Mouse (Mus musculus): ENCODE measurements at regions not wholly inside any gene's neighbourhood (a gene's known extent, or its start where the extent isn't known, plus 50 kb on each side); places are given as distances from the start of the nearest gene placed in this dataset.

- Histone ChIP-seq H3K9me3 (replicated peaks) (no peaks in the 10 kb centered on the region), H3K27ac (no peak overlapping the region), H3K36me3 (no peaks in the 10 kb centered on the region), H3K9ac (no peak overlapping the region), H3K4me3 (replicated peaks) (no peak overlapping the region), H3K4me2 (no peak overlapping the region), H3K4me1 (no peaks in the 10 kb centered on the region), H3K27me3 (no peaks in the 10 kb centered on the region)
- WGBS, result 61% methylated on average over 2 of the region's 2 CpGs
- no peak for ATAC-seq (replicated peaks; ENCODE audit: low FRiP score)
Measured at GRCm38 (mm10) chr5:12856869-12857268, 268.3 kb upstream of the Sema3a start.

DNA sequence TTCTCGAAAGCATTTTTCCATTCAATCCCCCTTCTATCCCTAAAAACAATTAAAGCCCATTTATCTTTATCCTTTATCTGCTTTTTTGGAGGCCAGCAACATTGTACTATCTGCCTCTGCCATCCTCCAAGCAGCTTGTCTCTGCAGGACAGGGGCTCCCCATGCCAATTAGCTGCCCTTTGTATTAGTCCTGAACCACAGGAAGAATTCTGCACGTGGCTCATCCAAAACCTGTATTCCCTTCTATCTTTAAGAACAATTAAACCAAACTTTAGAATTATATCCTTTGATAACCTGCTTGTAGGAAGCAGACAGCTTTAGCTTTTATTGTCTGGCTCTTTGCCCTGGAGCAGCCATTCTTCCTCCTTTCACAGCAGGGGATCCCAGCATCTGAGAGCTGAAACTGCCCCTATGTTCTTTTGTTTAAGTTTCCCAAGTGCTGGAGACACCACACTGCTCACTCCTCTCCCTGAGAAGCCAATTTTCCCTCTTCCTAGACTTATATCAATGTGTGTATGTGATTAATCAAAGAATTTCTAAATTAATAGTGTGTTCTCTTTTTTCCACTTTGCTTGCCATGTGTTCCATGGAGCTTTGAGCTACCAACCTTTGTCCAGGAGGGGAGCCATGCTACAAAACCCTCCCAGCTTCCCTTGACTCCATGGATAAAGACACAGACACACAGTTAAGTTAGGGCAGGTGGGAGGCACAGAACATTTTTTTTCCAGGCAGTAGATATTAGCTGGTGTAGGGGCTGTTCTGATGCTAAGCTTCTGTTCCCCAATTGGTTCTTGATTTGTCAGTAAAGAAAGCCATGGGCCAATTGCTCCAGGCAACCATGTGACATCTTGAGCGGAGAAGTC, 256.6 kb upstream of the Sema3a start:
- Histone ChIP-seq H3K4me1 (no peaks in the 10 kb centered on the region), H3K36me3 (no peaks in the 10 kb centered on the region), H3K9me3 (replicated peaks) (no peaks in the 10 kb centered on the region), H3K9ac (no peak overlapping the region), H3K4me3 (replicated peaks) (no peak overlapping the region), H3K4me2 (no peak overlapping the region), H3K27ac (no peak overlapping the region), H3K27me3 (no peaks in the 10 kb centered on the region)
- ATAC-seq (replicated peaks; ENCODE audit: low FRiP score), result no peak
- 57% methylated on average over 3 of the region's 3 CpGs for WGBS

- H3K9me3 ChIP-seq (replicated peaks), result no peaks in the 10 kb centered on the region
- H3K36me3 ChIP-seq, result no peaks in the 10 kb centered on the region
- no peaks in the 10 kb centered on the region for H3K4me1 ChIP-seq
- H3K27me3 ChIP-seq, result no peaks in the 10 kb centered on the region
- no peak for ATAC-seq (replicated peaks; ENCODE audit: low FRiP score)
- no peak overlapping the region for H3K4me3 ChIP-seq (replicated peaks)
- no peak overlapping the region for H3K27ac ChIP-seq
- H3K4me2 ChIP-seq, result no peak overlapping the region
- no peak overlapping the region for H3K9ac ChIP-seq
- 90% methylated on average over 3 of the region's 3 CpGs for WGBS
Measured at GRCm38 (mm10) chr5:12872888-12873287, 252.3 kb upstream of the Sema3a start.

DNA sequence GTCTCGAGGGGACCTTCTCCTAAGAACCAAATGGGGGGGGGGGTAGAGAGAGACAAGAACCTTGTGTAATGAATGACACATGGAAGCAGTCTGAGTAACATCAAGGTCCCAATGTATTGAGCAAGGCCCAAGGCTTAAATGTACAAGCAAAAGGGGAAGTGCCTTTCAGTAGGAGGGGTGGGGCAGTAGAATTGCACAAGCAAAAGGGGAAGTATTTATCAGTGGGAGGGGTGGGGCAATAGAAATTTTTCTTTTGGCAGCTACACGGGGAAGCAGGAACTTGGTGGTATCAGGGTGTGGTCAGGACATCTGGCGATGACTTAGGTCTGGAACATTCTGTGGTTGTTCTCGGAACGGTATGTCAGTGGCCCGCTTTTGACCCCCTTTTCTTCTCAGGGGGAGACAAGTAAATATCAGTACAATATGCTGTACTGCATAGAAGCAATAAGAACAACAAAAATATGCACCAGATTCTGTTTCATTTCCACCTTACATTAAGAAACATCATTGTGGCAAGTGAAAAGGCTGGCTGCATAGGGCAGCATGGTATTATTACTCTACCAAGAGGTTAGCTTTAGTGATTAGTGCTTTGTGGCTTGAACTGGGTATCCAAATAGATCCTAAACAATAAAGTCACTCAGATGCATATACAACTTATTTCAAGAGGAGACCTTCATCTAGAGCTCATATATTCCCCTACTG, 247.5 kb upstream of the Sema3a start:
- Histone ChIP-seq H3K4me2 (no peak overlapping the region), H3K4me1 (no peaks in the 10 kb centered on the region), H3K27ac (no peak overlapping the region), H3K27me3 (no peaks in the 10 kb centered on the region), H3K9ac (no peak overlapping the region), H3K4me3 (replicated peaks) (no peak overlapping the region), H3K36me3 (no peaks in the 10 kb centered on the region), H3K9me3 (replicated peaks) (no peaks in the 10 kb centered on the region)
- 88% methylated on average over 6 of the region's 6 CpGs for WGBS
- no peak for ATAC-seq (replicated peaks; ENCODE audit: low FRiP score)

- no peak overlapping the region for H3K27ac ChIP-seq
- no peak overlapping the region for H3K4me3 ChIP-seq (replicated peaks)
- no peaks in the 10 kb centered on the region for H3K4me1 ChIP-seq
- no peak for ATAC-seq (replicated peaks; ENCODE audit: low FRiP score)
- no peak overlapping the region for H3K9ac ChIP-seq
- no peak overlapping the region for H3K4me2 ChIP-seq
- H3K36me3 ChIP-seq, result no peaks in the 10 kb centered on the region
- no peaks in the 10 kb centered on the region for H3K27me3 ChIP-seq
- no peaks in the 10 kb centered on the region for H3K9me3 ChIP-seq (replicated peaks)
Measured at GRCm38 (mm10) chr5:12892333-12892732, 232.9 kb upstream of the Sema3a start.

- H3K4me3 ChIP-seq (replicated peaks), result no peak overlapping the region
- no peaks in the 10 kb centered on the region for H3K36me3 ChIP-seq
- no peak for ATAC-seq (replicated peaks; ENCODE audit: low FRiP score)
- no peak overlapping the region for H3K9ac ChIP-seq
- WGBS, result 47% methylated on average over 2 of the region's 2 CpGs
- H3K4me2 ChIP-seq, result no peak overlapping the region
- H3K27ac ChIP-seq, result no peak overlapping the region
- H3K9me3 ChIP-seq (replicated peaks), result no peaks in the 10 kb centered on the region
- no peaks in the 10 kb centered on the region for H3K4me1 ChIP-seq
- no peaks in the 10 kb centered on the region for H3K27me3 ChIP-seq
Measured at GRCm38 (mm10) chr5:12894638-12895037, 230.6 kb upstream of the Sema3a start.

GRCm38 (mm10) chr5:12910741-12911140, 214.5 kb upstream of the Sema3a start:
- no peak overlapping the region for H3K4me3 ChIP-seq (replicated peaks)
- no peak overlapping the region for H3K9ac ChIP-seq
- ATAC-seq (replicated peaks; ENCODE audit: low FRiP score), result no peak
- no peak overlapping the region for H3K4me2 ChIP-seq
- H3K36me3 ChIP-seq, result no peaks in the 10 kb centered on the region
- no peaks in the 10 kb centered on the region for H3K27me3 ChIP-seq
- H3K9me3 ChIP-seq (replicated peaks), result no peaks in the 10 kb centered on the region
- H3K4me1 ChIP-seq, result no peaks in the 10 kb centered on the region
- no peak overlapping the region for H3K27ac ChIP-seq

GRCm38 (mm10) chr5:12914395-12914794, 210.8 kb upstream of the Sema3a start:
- no peak overlapping the region for H3K9ac ChIP-seq
- WGBS, result 60% methylated on average over 1 of the region's 1 CpGs
- no peaks in the 10 kb centered on the region for H3K4me1 ChIP-seq
- no peak overlapping the region for H3K4me3 ChIP-seq (replicated peaks)
- H3K36me3 ChIP-seq, result no peaks in the 10 kb centered on the region
- no peak for ATAC-seq (replicated peaks; ENCODE audit: low FRiP score)
- no peaks in the 10 kb centered on the region for H3K9me3 ChIP-seq (replicated peaks)
- no peak overlapping the region for H3K27ac ChIP-seq
- H3K4me2 ChIP-seq, result no peak overlapping the region
- H3K27me3 ChIP-seq, result no peaks in the 10 kb centered on the region

- H3K4me3 ChIP-seq (replicated peaks), result no peak overlapping the region
- H3K9ac ChIP-seq, result no peak overlapping the region
- no peaks in the 10 kb centered on the region for H3K36me3 ChIP-seq
- no peaks in the 10 kb centered on the region for H3K27me3 ChIP-seq
- ATAC-seq (replicated peaks; ENCODE audit: low FRiP score), result no peak
- no peak overlapping the region for H3K4me2 ChIP-seq
- H3K4me1 ChIP-seq, result no peaks in the 10 kb centered on the region
- H3K27ac ChIP-seq, result no peak overlapping the region
- H3K9me3 ChIP-seq (replicated peaks), result no peaks in the 10 kb centered on the region
- WGBS, result 100% methylated on average over 1 of the region's 2 CpGs
Measured at GRCm38 (mm10) chr5:12919335-12919734, 205.9 kb upstream of the Sema3a start.

GRCm38 (mm10) chr5:12922889-12923288, 202.3 kb upstream of the Sema3a start:
- H3K9me3 ChIP-seq (replicated peaks), result no peaks in the 10 kb centered on the region
- no peak for ATAC-seq (replicated peaks; ENCODE audit: low FRiP score)
- no peak overlapping the region for H3K4me3 ChIP-seq (replicated peaks)
- no peak overlapping the region for H3K27ac ChIP-seq
- no peak overlapping the region for H3K4me2 ChIP-seq
- no peaks in the 10 kb centered on the region for H3K4me1 ChIP-seq
- H3K9ac ChIP-seq, result no peak overlapping the region
- no peaks in the 10 kb centered on the region for H3K27me3 ChIP-seq
- no peaks in the 10 kb centered on the region for H3K36me3 ChIP-seq

DNA sequence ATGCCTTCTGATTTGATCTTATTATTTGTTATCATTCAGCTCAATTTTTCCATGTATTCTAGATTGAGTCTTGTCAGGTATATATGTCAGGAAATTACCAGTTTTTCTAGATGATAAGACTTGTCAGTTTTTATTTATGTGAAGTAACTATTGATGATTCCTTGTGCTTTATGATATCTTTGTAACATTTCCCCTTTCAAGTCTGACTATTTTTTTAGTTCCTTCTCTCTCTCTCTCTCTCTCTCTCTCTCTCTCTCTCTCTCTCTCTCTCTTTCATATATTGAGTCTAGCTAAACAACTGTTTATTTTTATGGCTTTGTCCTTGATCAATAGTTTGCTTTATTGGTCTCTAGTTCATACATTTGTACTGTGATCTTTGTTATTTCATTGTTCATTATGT, 199.7 kb upstream of the Sema3a start:
- no peaks in the 10 kb centered on the region for H3K9me3 ChIP-seq (replicated peaks)
- H3K36me3 ChIP-seq, result no peaks in the 10 kb centered on the region
- no peak overlapping the region for H3K9ac ChIP-seq
- no peak overlapping the region for H3K4me3 ChIP-seq (replicated peaks)
- no peak overlapping the region for H3K4me2 ChIP-seq
- no peaks in the 10 kb centered on the region for H3K27me3 ChIP-seq
- ATAC-seq (replicated peaks; ENCODE audit: low FRiP score), result no peak
- H3K4me1 ChIP-seq, result no peaks in the 10 kb centered on the region
- H3K27ac ChIP-seq, result no peak overlapping the region

- 71% methylated on average over 8 of the region's 8 CpGs for WGBS
- H3K4me1 ChIP-seq, result no peaks in the 10 kb centered on the region
- H3K9ac ChIP-seq, result no peak overlapping the region
- no peak overlapping the region for H3K27ac ChIP-seq
- H3K27me3 ChIP-seq, result no peaks in the 10 kb centered on the region
- no peaks in the 10 kb centered on the region for H3K9me3 ChIP-seq (replicated peaks)
- no peak overlapping the region for H3K4me3 ChIP-seq (replicated peaks)
- no peaks in the 10 kb centered on the region for H3K36me3 ChIP-seq
- no peak overlapping the region for H3K4me2 ChIP-seq
- ATAC-seq (replicated peaks; ENCODE audit: low FRiP score), result no peak
Measured at GRCm38 (mm10) chr5:12926289-12926688, 198.9 kb upstream of the Sema3a start.

GRCm38 (mm10) chr5:12927247-12927646, 198.0 kb upstream of the Sema3a start:
- no peak overlapping the region for H3K4me2 ChIP-seq
- no peak overlapping the region for H3K9ac ChIP-seq
- no peaks in the 10 kb centered on the region for H3K36me3 ChIP-seq
- no peak overlapping the region for H3K4me3 ChIP-seq (replicated peaks)
- H3K4me1 ChIP-seq, result no peaks in the 10 kb centered on the region
- H3K27ac ChIP-seq, result no peak overlapping the region
- no peaks in the 10 kb centered on the region for H3K9me3 ChIP-seq (replicated peaks)
- WGBS, result 78% methylated on average over 3 of the region's 3 CpGs
- ATAC-seq (replicated peaks; ENCODE audit: low FRiP score), result no peak
- H3K27me3 ChIP-seq, result no peaks in the 10 kb centered on the region
